Mouse (Mus musculus): ENCODE results near the gene Kmt2b.

Gene Kmt2b

DNA sequence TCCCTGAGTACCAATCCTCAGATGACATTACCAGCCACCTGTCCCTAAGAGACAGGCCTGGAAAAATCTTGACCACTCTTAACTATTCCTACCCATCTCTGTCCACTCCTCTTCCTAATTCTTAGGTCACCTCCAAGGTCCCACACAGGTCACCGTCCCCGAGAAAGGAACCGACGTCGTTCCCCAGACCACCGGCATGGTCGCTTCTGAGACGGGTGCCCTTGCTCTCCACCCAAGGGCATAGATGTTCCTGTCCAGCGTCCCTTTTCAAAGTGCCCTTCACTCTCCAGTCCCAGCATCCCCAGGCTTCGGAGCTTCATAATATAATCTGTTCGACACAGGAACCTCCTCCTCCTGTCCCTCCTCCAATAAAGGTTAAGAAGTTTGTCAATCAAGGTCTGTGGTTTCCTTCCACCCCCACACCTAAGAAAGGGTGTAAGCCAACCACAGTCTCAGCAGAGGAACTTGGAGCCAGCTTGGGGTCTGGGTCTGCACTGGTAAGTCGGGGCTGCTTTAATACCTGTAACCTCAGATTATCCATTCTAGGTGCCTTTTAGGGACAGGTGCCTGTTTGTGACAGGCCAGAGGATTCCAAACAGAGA is 23.5 kb downstream of the Kmt2b start, which contains the start of gene Igflr1:
Gene Igflr1 (plus strand): TSS at position 458 of the 602 bp plus-strand sequence.
- no peak for DNase-seq

DNA sequence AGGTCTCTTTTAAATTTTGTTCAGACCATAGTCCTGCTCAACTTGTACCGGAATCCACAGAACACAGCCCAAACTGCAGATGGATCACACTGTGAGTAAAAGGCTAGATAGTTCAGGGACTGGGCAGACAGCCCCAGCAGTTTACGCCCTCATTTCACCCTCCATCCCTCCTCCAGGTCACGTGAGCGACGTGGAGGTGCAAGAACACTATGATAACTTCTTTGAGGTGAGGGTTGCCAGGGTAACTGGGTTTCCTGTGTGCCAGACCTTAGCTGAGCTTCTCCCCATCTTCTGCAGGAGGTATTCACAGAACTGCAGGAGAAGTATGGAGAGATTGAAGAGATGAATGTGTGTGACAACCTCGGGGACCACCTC is 24.6 kb downstream of the Kmt2b start:
- DNase-seq = no peak

DNA sequence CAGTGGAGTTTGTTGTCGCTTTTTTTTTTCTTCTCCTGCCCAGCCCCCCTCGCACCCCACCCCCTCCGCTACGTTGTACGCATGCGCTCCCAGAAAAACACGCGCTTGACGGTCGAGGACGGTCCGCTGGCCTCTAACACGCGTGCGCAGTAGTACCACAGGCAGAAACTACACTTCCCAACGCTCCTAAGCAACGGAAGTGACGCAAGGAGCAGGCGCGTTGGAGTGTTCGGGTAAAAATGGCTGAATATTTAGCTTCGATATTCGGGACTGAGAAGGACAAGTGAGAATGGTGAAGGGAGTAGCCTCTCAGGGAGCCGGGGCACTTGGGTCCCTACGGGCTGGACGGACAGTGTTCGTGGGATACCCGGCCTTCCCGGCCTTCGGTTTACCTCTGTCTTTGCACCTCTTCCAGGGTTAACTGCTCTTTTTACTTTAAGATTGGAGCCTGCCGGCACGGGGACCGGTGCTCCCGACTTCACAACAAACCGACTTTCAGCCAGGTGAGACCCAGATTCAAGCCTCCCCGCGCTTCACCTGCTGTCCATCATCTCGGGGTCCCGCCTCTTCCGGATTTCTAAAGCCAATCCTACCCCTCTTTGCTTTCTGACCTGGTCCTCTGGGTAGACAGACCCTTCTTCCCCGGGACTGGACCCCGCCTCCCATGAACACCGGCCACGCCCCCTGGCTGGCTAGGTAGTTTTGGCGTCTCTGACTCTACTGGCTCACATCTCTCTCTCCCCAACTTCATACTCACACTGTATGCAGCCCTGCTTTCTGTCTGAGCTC is 25.2 kb downstream of the Kmt2b start, which contains the start of the genes U2af1l4, Gm49396 and Psenen:
Gene U2af1l4 (plus strand): TSS at position 185 of the 789 bp plus-strand sequence.
Gene Gm49396 (plus strand): TSS at position 228 of the 789 bp plus-strand sequence.
Gene Psenen (minus strand): TSS at position 511 of the 789 bp plus-strand sequence.
- DNase-seq = peak; percentile 98

DNA sequence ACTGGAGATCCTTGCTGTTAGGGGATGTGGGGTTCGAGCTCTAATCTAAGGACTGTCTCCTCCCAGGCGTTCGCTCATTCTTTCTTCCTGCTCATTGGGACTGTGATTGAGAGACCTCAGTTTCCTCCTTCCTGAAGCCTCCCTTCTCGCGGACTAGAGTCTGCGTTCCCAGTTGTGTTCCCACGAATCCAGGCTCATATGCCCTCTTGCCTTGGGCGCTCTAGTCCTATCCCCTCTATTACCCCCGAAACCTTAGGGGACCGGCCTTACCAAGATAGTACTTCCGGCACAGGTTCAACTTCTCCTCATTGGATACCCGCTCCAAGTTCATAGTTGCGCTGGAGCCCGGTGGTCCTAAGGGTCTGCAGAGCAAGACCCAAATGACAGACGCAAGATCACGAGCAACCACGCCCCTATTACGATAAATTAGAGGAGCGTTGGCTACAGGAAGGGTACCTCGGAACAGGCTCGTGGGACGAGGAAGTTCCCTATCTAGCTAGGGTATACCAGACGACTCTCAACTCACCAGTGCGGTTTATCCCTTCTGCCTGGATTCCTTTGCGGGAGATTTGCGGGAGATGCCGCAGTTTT is 25.9 kb downstream of the Kmt2b start:
- no peak for DNase-seq

DNA sequence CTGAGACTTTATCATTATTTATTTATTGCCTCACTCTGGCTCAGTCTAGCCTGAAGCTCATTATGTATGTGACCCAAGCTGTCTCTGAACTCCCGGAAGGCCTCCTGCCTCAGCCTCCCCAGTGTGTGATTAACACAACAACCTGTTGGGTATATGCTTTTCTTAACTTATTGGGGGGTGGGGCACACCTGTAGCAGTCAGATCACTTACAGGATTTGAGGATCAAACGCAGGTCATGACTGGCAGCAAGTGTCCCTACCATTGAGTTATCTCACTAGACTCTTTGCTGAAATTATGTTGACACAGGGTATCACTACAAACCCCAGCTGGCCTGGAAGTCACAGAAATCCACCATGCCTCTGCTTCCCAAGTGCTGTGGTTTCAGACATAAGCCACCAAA is 28.2 kb downstream of the Kmt2b start:
- no peak for DNase-seq

DNA sequence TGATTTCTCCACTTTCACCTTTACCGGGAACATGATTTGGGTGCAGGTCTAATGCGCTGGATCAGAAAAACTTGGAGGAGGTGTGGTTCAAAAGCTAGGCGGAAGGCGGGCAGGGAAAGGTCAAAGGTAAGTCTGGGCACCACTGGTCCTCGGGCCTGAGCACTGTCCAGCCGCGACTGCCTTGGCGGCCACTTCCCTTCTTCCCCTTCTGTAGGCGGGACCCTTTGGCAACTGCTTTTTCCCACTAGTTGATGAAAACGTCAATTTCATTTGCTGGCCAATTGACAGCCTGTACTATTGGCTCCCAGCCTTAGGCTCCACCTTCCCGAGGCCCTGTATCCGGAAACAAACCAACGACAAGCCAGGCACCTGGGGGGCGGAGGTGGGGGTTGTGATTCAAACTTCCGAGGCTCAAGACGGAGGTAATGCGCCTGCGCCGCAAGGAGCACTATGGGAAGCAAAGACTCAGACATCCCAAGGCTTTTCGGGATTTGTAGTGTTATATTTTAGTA is 29.0 kb downstream of the Kmt2b start, which contains the start of gene Lin37:
Gene Lin37 (minus strand): TSS at position 396 of the 512 bp plus-strand sequence.
- peak; percentile 99 for DNase-seq

DNA sequence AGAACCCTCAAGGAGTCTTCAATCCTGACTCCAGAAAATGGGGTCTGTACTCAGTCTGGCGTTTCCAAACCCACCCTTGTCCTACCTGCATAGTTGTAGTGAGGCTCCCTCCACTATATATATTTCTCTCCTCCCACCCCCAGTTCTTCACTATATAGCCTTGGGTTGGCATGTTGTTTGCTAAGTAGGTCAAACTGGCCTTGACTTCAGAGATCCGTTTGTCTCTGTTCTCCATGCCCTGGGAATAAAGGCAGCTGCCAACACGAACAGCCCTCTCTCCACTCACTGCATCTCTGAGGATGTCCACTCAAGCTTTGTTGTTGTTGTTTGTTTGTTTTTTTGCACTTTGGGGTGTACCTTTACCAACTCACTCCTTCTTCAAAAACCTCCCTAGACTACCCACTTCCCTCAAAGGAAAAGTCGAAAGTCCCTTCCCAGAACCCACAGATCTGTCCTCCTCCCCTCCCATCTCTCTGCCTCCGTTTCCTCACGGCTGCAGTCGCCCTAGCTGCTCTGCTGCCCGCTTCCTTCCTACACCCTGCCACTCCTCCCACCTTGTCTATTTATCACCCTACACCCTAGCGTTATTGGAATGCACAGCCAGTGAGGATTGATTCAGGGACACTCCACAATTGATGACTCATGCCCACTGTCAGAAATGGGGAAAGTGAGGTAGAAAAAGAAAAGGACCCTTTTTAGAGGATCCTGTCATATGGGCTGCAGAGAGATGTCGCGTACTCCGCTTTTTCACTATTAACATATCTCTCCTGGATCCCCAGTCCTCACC is 29.7 kb downstream of the Kmt2b start:
- no peak for DNase-seq

DNA sequence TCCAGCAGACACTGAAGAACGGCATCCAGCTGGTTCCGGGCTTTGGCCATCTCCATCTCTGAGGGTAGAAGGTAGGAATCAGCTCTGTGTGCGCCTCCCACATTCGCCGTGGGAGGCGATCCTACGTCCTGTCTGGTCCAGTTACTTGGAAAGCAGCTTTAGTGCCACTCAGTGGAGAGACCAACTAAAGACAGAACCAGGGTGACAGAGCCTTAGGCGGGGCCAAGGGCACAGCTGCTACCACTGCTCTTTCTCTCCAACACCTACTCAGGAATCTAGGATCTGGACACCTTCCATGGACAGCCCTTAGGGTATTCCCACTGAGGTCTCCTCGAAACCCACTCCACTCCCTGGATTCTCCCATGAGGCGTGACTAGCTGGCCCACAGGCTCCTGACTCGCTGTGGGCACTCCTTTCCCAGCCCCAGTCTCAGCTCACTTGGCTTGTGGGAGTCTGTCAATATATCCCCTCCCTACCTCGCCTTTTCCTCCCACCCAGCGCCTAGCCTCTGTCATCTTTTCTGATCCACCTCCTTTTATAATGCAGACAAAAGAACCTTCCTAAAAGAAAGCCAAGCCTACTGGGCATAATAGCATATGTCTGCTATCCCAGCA is 30.5 kb downstream of the Kmt2b start:
- DNase-seq = no peak

DNA sequence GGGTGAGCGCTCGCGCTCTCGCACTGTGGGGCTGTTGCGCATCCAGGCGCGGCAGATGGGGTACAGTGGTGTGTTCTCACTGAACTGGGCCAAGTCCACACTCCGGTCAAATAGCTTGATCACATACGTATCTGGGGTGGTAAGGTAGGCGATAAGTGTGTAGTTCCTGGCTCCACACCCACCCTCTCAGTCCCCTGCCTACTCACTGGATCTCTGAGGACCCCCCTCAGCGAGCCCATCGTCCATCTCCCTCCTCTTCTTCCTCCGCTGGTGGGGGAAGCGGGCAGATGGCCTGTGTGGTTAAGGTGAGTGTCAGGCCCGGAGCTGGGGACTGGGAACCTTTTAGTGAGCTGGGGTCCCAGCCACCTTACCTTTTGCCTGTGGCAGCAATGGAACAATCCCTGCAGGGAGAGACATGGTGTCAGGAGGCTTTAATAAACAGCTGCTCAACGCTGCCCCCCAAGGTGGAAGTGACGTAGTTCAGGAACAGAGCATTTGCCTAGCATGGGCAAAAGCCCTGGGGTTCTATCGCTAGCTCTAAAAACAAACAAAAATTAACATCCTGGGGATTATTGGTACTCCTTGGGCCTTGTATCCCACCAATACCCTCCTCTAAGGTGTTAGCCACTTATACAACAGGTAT is 31.5 kb downstream of the Kmt2b start:
- no peak for DNase-seq

DNA sequence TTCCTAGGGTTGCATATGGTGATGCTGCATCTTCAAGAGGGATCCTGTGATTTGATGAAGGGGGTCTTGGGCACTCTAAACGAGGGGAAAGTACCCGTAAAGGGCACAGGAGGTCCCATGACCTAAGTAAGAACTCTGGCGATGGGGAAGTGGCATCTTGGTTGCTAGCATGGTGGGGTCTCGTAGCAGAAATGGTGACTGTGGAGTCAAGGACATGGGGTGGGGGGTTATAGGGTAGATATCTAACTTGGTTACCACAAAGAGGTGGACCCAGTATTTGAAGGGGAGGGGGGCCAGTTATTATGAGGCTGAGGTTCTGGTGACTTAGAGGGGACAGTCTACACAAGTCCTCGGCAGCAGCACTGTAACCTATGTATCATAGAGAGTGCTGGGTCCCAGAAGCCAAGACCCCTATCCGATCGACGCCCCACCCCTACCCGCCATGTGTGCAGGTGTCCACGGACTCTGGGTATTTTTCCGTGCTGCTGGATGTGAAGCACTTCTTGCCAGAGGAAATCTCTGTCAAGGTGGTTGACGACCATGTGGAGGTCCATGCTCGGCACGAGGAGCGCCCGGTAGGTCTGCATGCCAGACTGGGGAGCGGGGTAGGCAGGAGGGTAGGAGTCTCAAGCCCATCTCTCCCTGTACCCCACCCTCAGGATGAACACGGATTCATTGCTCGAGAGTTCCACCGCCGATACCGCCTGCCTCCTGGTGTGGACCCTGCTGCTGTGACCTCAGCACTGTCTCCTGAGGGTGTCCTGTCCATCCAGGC is 34.5 kb downstream of the Kmt2b start:
- DNase-seq = no peak

DNA sequence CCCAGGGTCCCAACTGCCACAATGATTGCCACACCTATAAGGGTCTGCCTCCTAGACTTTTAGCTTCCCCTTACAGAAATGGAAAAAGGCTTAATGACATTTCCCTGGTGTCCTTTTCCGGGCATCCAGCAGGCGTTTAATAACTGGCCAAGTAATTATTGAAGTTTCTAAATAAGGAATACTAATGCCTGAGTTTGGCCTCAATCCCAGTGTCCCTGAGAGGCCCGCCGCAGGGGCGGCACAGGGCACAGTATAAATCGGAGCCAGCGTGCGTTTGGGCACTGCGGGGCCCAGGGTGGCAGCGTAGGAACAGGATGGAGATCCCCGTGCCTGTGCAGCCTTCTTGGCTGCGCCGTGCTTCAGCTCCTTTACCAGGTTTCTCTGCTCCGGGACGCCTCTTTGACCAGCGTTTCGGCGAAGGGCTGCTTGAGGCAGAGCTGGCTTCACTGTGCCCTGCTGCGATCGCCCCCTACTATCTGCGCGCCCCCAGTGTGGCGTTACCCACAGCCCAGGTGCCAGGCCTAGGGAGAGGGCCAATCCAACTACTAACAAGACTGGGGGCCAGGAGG is 35.4 kb downstream of the Kmt2b start:
- DNase-seq = peak; percentile 58

DNA sequence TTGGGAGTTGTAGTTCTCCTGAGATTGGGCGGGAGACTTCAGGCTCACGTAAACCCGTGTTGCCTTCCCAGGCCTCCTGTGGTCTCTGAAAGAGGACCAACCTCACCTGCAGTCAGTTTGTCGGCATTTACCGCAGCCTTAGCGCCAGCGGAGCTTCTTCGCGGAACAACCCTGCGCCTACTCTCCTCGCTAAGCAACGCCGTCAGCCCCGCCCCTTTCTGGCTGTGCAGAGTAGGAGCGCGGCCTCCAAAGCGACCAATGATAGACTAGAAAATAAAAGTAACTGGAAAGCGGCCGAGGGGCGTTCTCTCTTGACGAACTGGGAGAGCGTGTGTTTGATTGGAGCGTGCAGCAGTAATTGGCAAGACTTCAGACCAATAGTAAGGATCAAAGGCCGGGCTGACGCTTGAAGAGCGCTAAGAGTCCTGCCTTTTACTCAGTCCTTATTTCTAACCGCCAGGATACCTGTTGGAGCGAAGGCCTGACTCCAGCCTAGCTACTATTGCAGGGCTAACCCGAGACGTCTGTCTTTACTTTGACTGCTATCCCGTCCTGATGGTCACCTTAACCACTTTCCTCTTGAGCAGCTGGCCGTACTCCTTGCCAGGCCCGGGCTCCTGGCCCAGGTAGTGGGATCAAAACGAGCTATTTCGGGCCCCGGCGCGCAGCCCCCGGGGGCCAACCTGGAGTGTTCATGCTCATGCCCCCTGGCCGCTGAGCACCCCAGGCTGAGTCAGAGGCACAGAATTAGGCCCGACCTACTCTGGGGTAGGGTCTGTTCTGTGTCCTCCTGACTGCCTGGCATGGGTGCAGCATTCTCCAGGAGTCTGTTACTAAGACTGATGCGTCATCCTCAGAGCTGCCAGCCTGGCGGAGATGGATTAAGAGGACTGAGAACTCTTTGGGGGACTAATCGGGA is 36.2 kb downstream of the Kmt2b start, which contains the start of the genes Hspb6 and Proser3:
Gene Hspb6 (plus strand): TSS at position 77 of the 919 bp plus-strand sequence.
Gene Proser3 (minus strand): TSS at position 198 of the 919 bp plus-strand sequence.
- peak; percentile 98 for DNase-seq

DNA sequence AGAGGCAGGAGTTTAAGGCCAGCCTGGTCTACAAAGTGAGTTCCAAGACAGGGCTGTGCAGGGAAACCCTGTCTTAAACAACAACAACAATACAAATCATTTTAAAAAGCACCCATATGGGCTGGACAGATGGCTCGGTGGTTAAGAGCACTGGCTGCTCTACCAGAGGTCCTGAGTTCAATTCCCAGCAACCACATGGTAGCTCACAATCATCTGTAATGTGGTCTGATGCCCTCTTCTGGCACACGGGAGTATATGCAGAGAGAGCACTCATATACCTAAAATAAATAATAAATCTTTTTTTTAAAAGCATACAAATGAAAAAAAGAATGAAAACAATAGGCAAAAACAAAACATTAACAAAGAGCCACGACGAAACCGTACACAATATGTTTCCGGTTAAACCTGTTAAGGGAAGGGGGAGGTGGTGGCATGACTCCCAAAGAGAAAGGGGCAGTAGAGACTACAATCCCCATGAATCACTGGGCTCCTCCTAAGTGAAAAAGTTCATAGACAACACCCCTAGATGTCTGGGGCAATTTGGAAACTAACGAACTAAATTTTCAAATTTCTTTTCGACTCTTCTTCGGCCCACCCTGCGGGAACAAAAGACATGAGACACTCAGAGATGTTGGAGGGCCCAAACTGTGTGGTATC is 37.0 kb downstream of the Kmt2b start:
- no peak for DNase-seq

DNA sequence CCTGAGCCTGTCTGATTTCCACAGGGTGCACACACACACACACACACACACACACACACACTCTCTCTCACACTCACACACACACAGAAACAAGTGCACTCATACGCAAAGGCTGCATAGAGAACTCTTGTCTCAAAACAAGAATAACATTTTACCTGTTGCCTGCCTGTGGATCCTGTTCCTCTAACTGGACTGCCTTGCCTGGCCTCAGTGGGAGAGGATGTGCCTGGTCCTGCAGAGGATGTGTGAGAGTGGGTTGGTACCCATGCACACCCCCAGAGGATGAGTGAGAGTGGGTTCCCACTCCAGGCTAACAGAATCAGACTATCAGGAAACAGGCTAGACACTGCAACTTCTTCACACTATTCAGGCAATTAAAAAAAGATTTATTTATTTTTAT is 37.9 kb downstream of the Kmt2b start:
- no peak for DNase-seq

DNA sequence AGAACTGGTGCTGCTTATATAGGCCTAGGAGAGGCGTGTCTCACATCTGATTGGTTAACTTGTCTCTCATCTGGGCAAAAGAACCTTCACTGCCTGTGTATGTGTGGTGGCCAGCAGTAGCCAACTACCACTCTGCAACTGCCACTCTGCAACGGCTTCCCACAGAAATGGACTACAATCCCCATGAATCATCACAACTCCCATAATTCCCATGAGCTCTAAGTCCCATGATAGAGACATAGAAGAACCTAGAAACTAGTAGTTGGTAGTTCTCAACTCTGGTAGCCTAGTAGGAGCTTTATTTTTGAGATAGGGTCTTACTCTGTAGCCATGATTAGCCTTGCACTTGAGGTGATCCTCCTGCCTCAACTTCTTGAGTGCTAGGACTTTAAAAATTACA is 38.6 kb downstream of the Kmt2b start:
- DNase-seq = no peak

DNA sequence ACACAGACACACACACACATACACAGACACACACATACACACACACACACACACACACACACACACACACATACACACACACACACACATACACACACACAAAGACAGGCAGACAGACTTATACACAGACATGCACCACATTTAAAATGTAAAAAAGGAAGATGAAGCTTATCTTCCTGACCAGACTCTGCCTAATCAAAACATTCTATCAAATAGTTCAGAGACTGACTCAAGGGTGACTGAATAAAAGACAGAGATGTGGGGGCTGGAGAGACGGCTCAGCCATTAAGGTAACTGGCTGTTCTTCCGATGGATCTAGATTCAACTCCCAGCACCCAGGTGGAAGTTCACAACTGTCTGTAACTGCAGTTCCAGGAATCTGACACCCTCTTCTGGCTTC is 44.2 kb downstream of the Kmt2b start:
- no peak for DNase-seq

DNA sequence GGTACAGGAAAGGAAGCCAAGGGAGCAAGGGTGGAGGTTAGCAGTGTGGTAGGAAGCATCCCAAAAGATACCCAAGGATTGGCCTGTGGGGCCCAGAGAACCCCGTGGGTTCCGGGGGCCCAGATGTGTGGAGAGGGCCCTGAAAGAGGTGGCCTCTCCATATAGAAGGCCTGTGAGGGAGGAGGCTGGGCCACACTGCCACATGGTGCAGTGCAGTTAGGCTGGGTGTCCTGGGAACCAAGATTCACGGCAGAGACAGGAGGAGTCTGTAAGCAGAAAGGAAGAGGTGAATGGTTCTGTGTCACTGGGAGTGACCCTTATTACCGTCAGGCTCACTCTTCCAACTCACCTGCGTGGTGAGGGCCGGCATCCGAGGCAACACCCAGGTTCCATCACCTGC is 48.0 kb downstream of the Kmt2b start:
- DNase-seq = no peak
